Mouse (Mus musculus) adrenal gland, adult 2 months (tissue): ENCODE data around the gene Dock6. TPM values are rescaled to one million over a fixed set of nuclear protein-coding genes. Genes with fewer than 3 reads are reported as not detected.
"Not testable (repeated sequence)": the region's sequence is repeated elsewhere in the genome, so short reads cannot be mapped to it uniquely, and the experiment has no call there.

Source experiments
- DNase-seq: peaks from one replicate; pipeline ENCODE4 v3.0.0; 2021
- polyA plus RNA-seq: library from polyadenylated mRNA; depleted of rRNA; stranded (reverse); fragments of >200 nt; gene quantifications from 2 replicates; pipeline ENCODE4 v1.2.3, GENCODE M21; 2012
- total RNA-seq, 2 experiments: library from RNA; stranded (reverse); gene quantifications; 2 replicates each; pipeline ENCODE4 v1.2.3; 2021

Gene Dock6
- total and polyA plus RNA-seq, 3 experiments = 32.9 to 76.6 (median 37.0) TPM

- no peak for DNase-seq
Observed at GRCm38 (mm10) chr9:21808561-21808960, 43.9 kb downstream of the Dock6 start.

GRCm38 (mm10) chr9:21806976-21807375, 45.5 kb downstream of the Dock6 start:
- DNase-seq = no peak

- no peak for DNase-seq
Observed at GRCm38 (mm10) chr9:21806363-21806762, 46.1 kb downstream of the Dock6 start.

DNA sequence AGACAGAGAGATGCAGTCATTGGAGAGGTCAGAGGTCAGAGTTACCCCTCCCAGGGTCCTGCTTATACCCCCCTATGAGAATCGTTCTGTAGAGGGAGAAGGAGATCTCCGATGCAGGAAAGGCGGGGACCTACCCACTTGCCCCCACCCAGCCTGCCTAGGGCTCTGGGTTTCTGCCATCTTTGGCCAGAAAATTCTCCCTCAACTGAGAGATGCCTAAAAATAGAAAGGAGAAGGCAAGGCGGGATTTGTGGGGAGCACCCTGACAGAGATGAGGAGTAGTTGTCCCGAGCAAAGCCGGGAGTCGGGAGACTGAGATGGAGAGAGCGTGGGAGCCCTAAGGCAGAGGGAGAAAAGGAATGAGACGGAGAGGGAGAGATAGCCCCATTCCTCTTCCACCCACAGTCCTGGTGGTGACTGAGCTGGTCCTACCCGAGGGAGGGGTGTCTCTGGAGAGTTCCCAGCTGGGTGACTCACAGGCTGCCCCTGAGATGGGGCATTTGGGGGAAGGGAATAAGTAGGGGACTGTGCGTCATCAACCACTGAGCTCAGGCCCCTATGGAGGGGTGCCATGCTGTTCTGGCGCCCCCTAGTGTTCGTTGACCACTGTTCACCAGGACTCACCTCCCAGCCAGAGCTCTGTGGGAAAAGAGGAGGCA, 48.3 kb downstream of the Dock6 start:
- DNase-seq = peak; percentile 93

DNA sequence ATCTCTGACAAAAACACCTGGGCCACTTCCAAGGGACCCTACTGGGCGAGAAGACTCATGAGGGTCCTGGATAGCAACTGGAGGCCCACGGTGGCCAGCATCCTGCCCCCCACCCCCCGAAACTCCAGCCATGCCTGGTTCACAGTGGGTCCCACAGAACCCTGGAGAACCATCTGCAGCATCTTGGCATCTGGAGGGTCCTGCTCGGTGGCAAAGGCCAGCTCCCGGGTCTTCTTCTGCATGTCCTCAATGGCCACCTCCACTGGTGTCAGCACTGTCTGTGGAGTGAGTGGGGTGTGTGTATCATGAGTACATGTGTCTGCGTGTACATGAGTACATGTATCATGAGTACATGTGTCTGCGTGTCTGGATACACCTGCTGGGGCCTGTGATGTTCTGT, 50.8 kb downstream of the Dock6 start:
- DNase-seq = peak; percentile 1

GRCm38 (mm10) chr9:21801121-21801520, 51.3 kb downstream of the Dock6 start:
- peak; percentile 1 for DNase-seq

DNA sequence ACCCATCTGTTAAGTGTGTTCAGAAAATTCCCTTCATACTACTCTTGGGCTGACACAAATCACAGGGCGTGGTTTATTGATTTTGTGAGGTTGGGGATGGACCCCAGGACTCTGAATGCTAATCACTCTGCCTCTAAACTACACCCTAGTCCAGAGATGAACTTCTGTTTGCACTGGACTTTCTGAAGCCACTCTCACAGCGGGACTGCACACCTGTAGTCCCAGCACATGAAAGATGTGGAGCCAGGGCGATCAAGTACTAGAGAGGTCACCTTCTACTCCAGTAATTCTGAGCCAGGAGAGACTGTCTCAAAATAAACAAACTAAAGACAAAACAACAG, 53.5 kb downstream of the Dock6 start:
- DNase-seq = no peak

DNA sequence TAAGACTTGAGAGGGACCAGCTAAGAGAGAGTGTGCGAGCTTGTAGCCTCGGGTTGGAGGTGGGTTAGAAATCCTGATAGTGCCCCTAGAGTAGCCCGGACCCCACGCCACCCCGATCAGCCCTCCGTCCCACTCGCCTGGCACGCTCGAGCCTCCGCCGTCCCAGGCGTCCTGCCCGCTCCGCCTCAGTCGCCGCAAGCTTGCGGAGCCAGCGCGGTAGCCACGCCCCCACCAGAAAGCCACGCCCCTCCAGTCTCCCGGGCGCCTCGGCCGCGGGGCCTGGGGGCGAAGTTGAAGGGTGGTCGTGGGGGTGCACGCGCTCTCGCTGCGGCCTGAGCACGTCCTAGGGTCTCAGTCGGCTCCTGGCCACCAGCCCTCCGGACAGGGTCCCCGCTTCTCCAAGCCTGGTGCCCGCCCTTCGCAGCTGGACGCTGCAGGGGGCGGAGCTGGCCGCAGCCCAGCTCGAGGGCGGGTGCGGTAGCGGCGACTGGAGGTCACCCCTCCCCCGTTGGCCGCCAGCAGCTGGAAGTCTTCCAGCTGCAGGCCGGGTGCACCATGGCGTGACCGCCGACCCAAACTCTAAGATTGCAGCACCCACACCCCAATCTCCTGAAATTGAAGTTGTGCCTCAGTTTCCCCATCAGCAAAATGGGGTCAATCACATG, 54.0 kb downstream of the Dock6 start, which contains the start of gene Kank2:
Kank2 (minus strand) TSS at position 400 of the 665 bp plus-strand sequence.
- DNase-seq = peak; percentile 94

GRCm38 (mm10) chr9:21797921-21798344, 54.5 kb downstream of the Dock6 start:
- peak; percentile 76 for DNase-seq

DNA sequence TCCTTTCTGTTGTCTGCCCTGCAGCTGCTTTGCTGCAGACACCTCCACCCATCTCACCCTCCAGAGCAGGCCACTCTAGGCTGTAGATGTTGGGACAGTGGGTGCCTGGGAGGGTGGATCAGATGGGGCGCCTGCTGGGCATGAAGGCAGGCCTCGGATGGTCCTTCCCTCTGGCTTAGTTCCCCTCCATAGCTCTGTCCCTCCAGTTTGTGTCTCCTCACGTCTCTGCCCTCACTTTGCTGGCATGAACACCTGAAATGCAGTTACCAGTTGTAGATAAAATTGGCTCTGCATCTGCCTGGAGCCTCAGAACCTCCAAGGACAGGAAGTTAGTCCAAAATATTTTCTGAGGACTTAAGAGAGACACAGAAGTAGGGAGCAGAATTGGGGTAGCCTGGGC, 55.5 kb downstream of the Dock6 start:
- DNase-seq = no peak

DNA sequence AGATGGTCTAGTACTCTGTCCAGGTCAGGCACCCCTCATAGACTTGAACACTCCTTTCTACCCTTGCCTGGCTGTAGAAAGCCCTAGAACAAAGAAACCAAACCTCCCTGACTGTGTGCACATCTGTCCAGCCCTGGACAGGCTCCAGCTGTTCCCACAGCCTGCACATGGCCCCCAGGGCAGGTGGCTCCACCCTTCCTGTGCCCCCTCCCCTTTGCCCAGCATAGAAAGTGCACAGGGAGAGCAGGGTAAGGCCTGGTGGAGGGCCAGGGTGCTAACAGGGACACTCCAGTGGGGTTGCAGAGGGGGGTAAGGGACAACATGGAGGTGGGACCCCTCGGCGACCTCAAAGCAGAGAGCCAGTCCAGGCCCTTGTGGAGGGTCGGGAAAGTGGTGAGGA, 56.2 kb downstream of the Dock6 start:
- no peak for DNase-seq

- DNase-seq = no peak
Observed at GRCm38 (mm10) chr9:21795579-21795978, 56.9 kb downstream of the Dock6 start.

DNA sequence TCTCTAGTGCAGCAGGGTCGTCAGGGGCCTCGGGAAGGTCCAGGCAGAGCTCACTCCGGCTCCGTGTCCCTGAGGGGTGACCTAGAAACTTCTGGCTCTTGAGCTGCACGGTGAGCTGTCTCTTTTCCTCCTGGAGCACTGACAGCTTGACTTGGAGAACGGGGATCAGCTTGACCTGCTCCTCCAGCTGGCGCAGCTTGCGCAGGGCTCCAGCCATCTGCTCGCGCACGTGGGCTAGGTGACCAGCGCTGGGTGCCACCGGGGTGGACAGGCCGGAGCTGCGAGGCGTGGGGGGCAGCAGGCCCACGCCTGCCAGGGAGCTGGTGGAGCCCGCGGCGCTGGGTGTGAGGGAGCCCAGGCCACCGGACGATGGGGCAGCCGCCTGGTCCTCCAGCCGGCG, 57.5 kb downstream of the Dock6 start:
- DNase-seq = no peak

GRCm38 (mm10) chr9:21794344-21794834, 58.0 kb downstream of the Dock6 start:
- no peak for DNase-seq

DNA sequence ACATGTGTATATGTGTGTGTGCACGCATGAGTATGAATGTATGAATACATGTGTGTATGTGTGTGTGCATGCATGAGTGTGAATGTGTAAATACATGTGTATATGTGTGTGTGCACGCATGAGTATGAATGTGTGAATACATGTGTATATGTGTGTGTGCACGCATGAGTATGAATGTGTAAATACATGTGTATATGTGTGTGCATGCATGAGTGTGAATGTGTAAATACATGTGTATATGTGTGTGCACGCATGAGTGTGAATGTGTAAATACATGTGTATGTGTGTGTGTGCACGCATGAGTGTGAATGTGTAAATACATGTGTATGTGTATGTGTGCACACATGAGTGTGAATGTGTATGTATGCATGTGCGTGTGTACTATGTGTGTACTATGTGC, 58.9 kb downstream of the Dock6 start:
- not testable (repeated sequence) for DNase-seq

GRCm38 (mm10) chr9:21792644-21793043, 59.8 kb downstream of the Dock6 start:
- peak; percentile 67 for DNase-seq

DNA sequence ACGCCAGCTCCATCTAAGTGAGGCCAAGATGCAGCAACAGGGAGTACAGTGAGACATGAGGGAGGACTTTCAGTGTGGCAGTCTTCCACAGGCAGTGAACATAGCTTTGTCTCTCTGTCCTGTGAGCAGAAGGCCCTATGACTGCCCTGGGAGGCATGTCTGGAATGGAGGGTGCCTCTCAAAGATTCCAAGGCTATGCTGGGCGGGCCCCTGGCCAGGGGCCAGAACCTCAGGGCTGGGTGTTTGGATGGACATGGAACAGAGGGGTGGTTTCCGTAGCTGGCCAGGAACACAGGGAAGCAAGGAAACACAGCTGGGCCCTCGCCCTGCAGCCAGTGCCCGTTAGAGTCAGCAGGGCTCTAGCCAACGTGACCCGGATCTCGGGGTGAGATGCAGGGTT, 60.6 kb downstream of the Dock6 start:
- DNase-seq = peak; percentile 90

DNA sequence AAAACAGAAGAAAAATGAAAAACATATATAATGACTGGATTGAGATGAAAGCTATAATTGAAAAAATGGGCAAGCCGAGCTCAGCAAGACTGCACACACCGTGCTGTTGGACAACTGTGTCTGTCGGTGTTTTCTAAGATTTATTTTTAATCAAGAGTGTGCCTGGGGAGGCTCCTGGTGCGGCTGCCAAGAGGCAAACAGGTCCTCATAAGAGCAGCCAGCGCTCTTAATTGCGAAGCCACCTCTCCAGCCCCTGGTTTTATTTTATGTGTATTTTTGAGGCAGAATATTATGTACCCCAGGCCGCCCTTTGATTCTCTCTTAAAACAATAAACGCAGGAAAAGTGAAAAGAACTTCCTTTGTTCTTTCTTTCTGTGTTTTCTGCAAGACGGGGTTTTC, 64.2 kb downstream of the Dock6 start:
- DNase-seq = no peak

GRCm38 (mm10) chr9:21787654-21788053, 64.8 kb downstream of the Dock6 start:
- no peak for DNase-seq

DNA sequence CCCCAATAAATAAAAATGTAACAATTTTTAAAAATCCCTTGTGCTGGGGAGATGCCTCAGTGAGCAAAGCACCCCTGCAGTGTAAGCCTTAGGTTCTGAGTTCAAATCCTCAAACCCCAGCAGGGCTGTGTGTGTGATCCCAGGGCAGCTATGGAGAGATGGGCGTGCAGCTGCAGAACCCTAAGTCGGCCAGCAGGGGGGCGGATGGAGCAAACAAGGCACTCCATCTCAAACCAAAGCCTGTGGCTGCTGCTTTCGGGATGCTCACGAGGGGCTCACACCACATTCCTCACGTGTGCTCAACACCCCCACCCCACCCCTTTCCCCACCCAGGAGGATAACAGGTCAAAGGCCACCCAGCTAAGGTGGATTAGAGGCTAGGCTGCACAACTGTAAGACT, 65.5 kb downstream of the Dock6 start:
- DNase-seq = peak; percentile 73

- not testable (repeated sequence) for DNase-seq
Observed at GRCm38 (mm10) chr9:21786309-21786708, 66.1 kb downstream of the Dock6 start.

- no peak for DNase-seq
Observed at GRCm38 (mm10) chr9:21784517-21785307, 67.7 kb downstream of the Dock6 start.
